Mouse (Mus musculus) stomach, postnatal 0 days (tissue): Measurements from ENCODE around the gene Edf1. TPM values are rescaled to one million over a fixed set of nuclear protein-coding genes. Genes with fewer than 3 reads are reported as not detected.

Experiments
- ATAC-seq: fragments of 200-750 bp; cut with Nextera tagmentation; 2 replicates; pipeline ENCODE4 v1.8.0; 2017; ENCODE audit not compliant: low FRiP score, low TSS enrichment
- DNase-seq: peaks from one replicate; pipeline ENCODE4 v3.0.0-alpha.2; 2016; ENCODE audit warnings: low spot score
- H3K27ac ChIP-seq: fragments of 300-500 bp; sonication (generic); replicated peaks from 2 replicates; pipeline ENCODE4 v1.5.1; 2014; ENCODE audit warnings: mild to moderate bottlenecking, control low read depth
- H3K27me3 ChIP-seq: fragments of 300-500 bp; sonication (generic); 2 replicates; pipeline ENCODE4 v1.6.1; 2014; ENCODE audit warnings: low read length; ENCODE audit not compliant: control insufficient read depth, insufficient read depth
- H3K36me3 ChIP-seq: fragments of 300-500 bp; sonication (generic); 2 replicates; pipeline ENCODE4 v1.6.1; 2014; ENCODE audit warnings: low read length, mixed read lengths; ENCODE audit not compliant: control insufficient read depth, insufficient read depth
- H3K4me1 ChIP-seq: fragments of 300-500 bp; sonication (generic); replicated peaks from 2 replicates; pipeline ENCODE4 v1.6.1; 2014; ENCODE audit warnings: antibody characterized with exemption; ENCODE audit not compliant: control insufficient read depth, insufficient read depth
- H3K4me2 ChIP-seq: fragments of 300-500 bp; sonication (generic); replicated peaks from 2 replicates; pipeline ENCODE4 v1.6.1; 2014; ENCODE audit warnings: low read depth, mild to moderate bottlenecking, control low read depth, moderate library complexity
- H3K4me3 ChIP-seq: fragments of 300-500 bp; sonication (generic); 2 replicates; pipeline ENCODE4 v1.5.1; 2014; ENCODE audit warnings: low read depth, low read length, control low read depth
- H3K9ac ChIP-seq: fragments of 300-500 bp; sonication (generic); 2 replicates; pipeline ENCODE4 v1.6.1; 2014; ENCODE audit warnings: mild to moderate bottlenecking, low read length, control low read depth, mixed read lengths
- H3K9me3 ChIP-seq: fragments of 300-500 bp; sonication (generic); 2 replicates; pipeline ENCODE4 v1.6.1; 2016; ENCODE audit warnings: low read length; ENCODE audit not compliant: control insufficient read depth
- CTCF ChIP-seq: IDR thresholded peaks from 2 replicates; pipeline ENCODE4 v1.5.1; 2016; ENCODE audit warnings: antibody characterized with exemption, low read depth, mild to moderate bottlenecking, moderate library complexity
- EP300 ChIP-seq: optimal IDR thresholded peaks from 2 replicates; pipeline ENCODE3; 2016; ENCODE audit warnings: antibody characterized with exemption
- WGBS: fragments of 180-500 bp; shearing (Covaris S2); extraction: QIAGEN DNeasy Blood & Tissue Kit; methylation state at CpG from one replicate; pipeline ENCODE4 v1.1.7; 2014; 5-methylcytosine and 5-hydroxymethylcytosine counted together
- polyA plus RNA-seq: library from polyadenylated mRNA; unstranded; fragments of >200 nt; fragmentation: Nextera tagmentation; extraction: Ambion mirVana; gene quantifications from 2 replicates; pipeline ENCODE4 v1.2.1, GENCODE M21; 2015

Gene Edf1
- polyA plus RNA-seq, 1 experiment from 2014 or later = 351 TPM

DNA sequence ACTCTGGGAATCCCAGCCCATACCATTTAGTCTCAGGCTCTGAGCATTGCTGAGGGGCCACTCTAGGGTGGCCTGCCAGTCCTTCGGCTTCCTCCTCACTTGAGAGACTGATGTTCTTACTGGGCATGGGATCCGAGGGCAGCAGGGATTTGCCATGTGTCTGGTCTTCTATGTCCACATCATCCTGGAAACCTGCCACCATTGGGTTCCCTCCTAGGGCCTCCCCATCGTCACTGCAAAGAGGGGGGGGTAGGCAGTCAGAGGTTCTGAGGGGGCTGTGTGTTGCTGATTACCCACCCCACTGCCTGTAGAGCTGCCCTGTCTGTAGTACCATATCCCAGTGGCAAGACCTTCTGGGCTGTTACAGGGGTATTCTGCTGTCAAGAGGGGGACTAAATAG is 28.0 kb downstream of the Edf1 start:
- H3K36me3 ChIP-seq = peaks cover 10% of the 10 kb centered on the region
- DNase-seq = no peak
- H3K4me3 ChIP-seq = no peak overlapping the region
- H3K27me3 ChIP-seq = no peaks in the 10 kb centered on the region
- 0 out of 2 replicates have a peak, but pooled peaks cover 5% of the 10 kb centered on the region for H3K4me1 ChIP-seq
- no peak for ATAC-seq
- no peak overlapping the region for H3K4me2 ChIP-seq
- WGBS = 79% methylated on average over 3 of the region's 3 CpGs
- no peak overlapping the region for H3K9ac ChIP-seq
- no peak overlapping the region for H3K27ac ChIP-seq
- no peaks in the 10 kb centered on the region for H3K9me3 ChIP-seq
- no peak for TF ChIP-seq EP300
- TF ChIP-seq CTCF = no peak

DNA sequence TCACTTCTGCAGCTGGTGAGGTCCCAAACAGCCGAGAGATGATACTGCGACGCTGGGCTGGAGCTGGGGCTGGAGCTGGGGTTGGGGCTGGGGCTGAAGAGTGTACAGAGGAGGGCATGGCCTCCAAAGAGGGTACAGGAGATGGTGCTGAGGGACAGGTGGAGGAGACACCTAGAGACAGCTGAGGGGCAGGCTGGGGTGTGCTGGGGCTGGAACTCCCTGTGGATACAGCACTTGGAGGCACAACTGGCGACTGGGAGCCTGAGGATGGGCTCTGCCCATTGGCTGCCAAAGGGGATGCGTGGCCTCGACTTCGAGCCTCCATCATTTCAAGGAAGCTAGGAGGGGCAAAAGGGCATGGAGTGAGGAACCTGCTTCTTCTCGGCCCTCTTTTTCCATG is 29.6 kb downstream of the Edf1 start:
- TF ChIP-seq CTCF = no peak
- no peak for TF ChIP-seq EP300
- Histone ChIP-seq H3K4me2 (no peak overlapping the region), H3K9ac (no peak overlapping the region), H3K27me3 (no peaks in the 10 kb centered on the region), H3K4me3 (no peak overlapping the region), H3K4me1 (no peaks in the 10 kb centered on the region), H3K27ac (no peak overlapping the region), H3K36me3 (peaks cover 16% of the 10 kb centered on the region), H3K9me3 (no peaks in the 10 kb centered on the region)
- no peak for DNase-seq
- WGBS = 94% methylated on average over 8 of the region's 8 CpGs
- ATAC-seq = no peak

DNA sequence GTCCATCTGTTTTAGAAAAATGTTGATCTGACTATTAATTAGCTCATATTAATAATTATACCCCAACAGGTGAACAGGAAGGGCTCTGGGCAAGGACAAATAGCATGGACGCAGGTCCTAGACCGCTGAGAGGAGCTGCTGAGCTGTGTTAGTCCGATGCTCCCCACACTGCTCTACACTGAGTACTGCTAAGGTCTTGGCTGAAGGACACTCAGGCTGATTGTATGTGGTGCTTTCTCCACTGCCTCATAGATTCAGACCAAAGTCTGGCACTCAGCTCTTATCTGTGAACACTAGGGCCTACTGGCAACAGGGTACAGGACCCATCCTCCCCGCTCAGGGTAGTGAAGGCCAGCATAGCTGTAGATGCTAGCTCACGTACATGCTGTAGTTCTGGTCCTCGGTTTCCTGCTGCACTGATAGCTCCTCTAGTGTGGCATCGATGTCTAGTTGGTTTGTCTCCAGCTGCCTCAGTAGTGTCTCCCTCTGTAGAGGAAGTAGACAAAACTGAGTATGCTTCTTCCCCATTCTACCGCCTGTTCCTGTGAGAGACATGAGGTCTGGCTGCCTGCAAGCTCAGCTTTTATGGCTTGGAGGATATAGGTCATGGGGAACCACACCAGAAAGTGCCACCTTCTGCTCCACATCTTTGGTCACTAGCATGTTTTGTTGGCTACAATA is 30.7 kb downstream of the Edf1 start:
- Histone ChIP-seq H3K27ac (no peak overlapping the region), H3K4me2 (no peak overlapping the region), H3K9me3 (no peaks in the 10 kb centered on the region), H3K4me3 (no peak overlapping the region), H3K9ac (no peak overlapping the region), H3K36me3 (peaks cover 20% of the 10 kb centered on the region), H3K27me3 (no peaks in the 10 kb centered on the region), H3K4me1 (no peaks in the 10 kb centered on the region)
- DNase-seq = no peak
- no peak for TF ChIP-seq CTCF
- no peak for TF ChIP-seq EP300
- no peak for ATAC-seq
- WGBS = 93% methylated on average over 8 of the region's 8 CpGs

DNA sequence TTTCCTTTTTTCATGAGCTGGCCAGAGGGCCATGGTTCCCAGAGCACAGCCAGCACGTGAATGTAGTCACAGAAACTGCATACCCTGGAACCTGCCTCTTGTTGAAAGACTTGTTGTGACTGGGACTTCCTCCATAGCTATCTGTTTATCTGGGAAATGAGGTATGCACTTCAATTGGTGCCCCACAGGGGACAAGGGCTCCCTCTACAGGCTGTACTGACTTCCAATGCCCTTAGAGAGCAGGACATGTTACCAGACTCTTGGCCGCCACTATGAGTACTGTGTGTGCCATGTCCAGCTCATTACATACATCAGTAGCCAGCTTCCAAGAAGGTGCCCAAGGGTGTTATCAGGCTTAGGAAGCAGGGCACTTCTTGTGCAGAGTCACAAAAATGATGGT is 34.2 kb downstream of the Edf1 start:
- Histone ChIP-seq H3K36me3 (peaks cover 28% of the 10 kb centered on the region), H3K27me3 (no peaks in the 10 kb centered on the region), H3K4me1 (no peaks in the 10 kb centered on the region), H3K4me2 (no peak overlapping the region), H3K4me3 (no peak overlapping the region), H3K9me3 (no peaks in the 10 kb centered on the region), H3K9ac (no peak overlapping the region), H3K27ac (no peak overlapping the region)
- ATAC-seq = peak; percentile 45; the same call in 1 of the 2 replicates
- peak; percentile 44 for DNase-seq
- 71% methylated on average over 2 of the region's 2 CpGs for WGBS
- peak; percentile 68 for TF ChIP-seq CTCF
- no peak for TF ChIP-seq EP300

DNA sequence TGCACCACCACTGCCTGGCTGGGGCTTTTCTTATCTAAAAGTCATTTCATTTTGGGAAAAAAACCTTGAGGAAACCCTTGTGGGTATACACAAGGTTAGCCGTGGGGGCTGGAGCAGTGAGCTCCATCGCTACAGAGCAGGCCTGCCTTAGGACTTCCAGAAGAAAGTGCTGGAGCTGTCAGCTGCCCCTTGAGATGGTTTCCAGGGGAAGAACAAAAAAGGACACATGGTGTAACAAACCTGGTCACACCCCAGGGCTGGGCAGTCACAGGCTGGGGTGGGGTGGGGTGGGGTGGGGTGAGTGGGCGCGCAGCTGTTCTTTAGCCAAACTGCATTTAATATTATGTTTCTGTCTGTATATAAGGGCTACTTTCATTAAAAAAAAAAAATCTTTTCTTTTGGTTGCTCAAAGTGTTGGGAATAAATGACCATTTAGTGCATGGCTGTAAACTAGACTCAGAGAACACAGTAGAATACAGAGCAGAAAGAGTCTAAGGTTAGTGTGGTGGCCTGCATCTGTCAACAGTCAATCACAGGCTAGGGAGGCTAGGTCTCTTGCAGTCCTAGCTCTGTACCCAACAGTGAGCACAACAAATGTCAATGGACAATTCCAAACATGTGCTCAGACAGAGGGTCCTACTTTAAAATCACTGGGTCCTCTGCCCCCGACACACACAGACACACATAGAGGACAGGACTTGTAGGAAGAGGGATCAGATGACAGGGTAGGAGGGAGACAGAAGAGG is 39.3 kb downstream of the Edf1 start:
- Histone ChIP-seq H3K4me1 (no peaks in the 10 kb centered on the region), H3K4me3 (no peak overlapping the region), H3K27me3 (no peaks in the 10 kb centered on the region), H3K4me2 (no peak overlapping the region), H3K9me3 (no peaks in the 10 kb centered on the region), H3K36me3 (peaks cover 46% of the 10 kb centered on the region), H3K27ac (no peak overlapping the region), H3K9ac (no peak overlapping the region)
- no peak for TF ChIP-seq EP300
- no peak for TF ChIP-seq CTCF
- ATAC-seq (no peak), DNase-seq (no peak)
- WGBS = 89% methylated on average over 5 of the region's 5 CpGs

DNA sequence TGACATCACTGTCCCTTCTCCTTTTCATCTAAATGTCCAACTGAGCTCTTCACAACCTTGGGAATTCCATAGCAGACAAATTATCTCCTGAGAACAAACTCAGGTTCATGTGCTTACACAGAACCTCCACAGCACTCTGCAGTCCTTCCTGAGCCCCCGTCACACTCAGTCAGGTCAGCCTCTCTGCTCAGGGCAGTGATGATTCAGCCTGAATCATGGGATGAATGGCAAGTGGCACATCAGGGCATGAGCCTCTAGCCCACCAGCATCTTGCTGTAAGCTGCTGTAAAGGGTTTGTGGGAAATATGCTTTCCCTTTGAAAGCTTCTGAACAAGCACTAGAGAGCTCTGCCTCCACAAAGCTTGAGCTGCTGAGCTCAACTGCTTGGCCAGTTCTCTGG is 41.1 kb downstream of the Edf1 start:
- Histone ChIP-seq H3K4me3 (no peak overlapping the region), H3K27me3 (no peaks in the 10 kb centered on the region), H3K9me3 (no peaks in the 10 kb centered on the region), H3K27ac (no peak overlapping the region), H3K4me2 (no peak overlapping the region), H3K9ac (no peak overlapping the region), H3K4me1 (no peaks in the 10 kb centered on the region), H3K36me3 (peaks cover 42% of the 10 kb centered on the region)
- TF ChIP-seq CTCF = no peak
- no peak for TF ChIP-seq EP300
- ATAC-seq (no peak), DNase-seq (no peak)
- 93% methylated on average over 1 of the region's 1 CpGs for WGBS
